Mouse (Mus musculus) ES-Bruce4 (cell line): Measurements from ENCODE around the gene Raver2.

Experiments used
- CTCF ChIP-seq: IDR thresholded peaks from one replicate; pipeline ENCODE4 v1.8.1; 2011; ENCODE audit warnings: low read depth, low read length
- EP300 ChIP-seq: IDR thresholded peaks from 2 replicates; pipeline ENCODE4 v1.6.1; 2011; ENCODE audit warnings: low read depth, low read length; ENCODE audit not compliant: insufficient read depth
- POLR2A ChIP-seq: IDR thresholded peaks from one replicate; pipeline ENCODE4 v1.8.1; 2011; ENCODE audit warnings: low read length; ENCODE audit not compliant: insufficient read depth

DNA sequence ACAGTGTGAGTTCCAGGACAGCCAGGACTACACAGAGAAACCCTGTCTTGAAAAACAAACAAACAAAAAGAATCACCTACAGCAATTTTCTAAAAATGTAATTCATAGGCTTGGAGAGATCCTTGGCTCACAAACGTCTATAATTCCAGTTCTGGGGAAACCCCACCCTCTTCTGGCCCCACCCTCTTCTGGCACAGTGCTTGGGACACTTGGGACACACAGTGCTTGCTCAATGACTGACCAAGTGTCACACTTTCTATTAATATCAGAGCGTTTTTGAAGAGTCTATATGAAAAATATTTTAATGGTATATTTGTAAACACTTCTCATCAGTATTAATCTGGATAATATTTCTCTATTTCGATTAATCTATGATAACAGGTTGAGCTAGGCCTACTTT is 35.7 kb upstream of the Raver2 start:
- TF ChIP-seq EP300 (no peak), CTCF (no peak), POLR2A (no peak)
